Mouse (Mus musculus) limb, embryonic 14.5 days (tissue): Measurements from ENCODE around the gene Acot3. TPM values are rescaled to one million over a fixed set of nuclear protein-coding genes. Genes with fewer than 3 reads are reported as not detected.
"Not testable (repeated sequence)": the region's sequence is repeated elsewhere in the genome, so short reads cannot be mapped to it uniquely, and the experiment has no call there.

Experiments
- ATAC-seq: fragments of 200-750 bp; cut with Nextera tagmentation; 2 replicates; pipeline ENCODE4 v1.8.0; 2017; ENCODE audit warnings: low read depth, moderate number of reproducible peaks, moderate TSS enrichment; ENCODE audit not compliant: low FRiP score
- DNase-seq: peaks from one replicate; pipeline ENCODE4 v3.0.0-alpha.2; 2015; ENCODE audit warnings: low spot score
- H3K27ac ChIP-seq: fragments of 300-500 bp; sonication (generic); replicated peaks from 2 replicates; pipeline ENCODE4 v1.5.1; 2014; ENCODE audit warnings: low read depth, mild to moderate bottlenecking, low read length, moderate library complexity, mixed read lengths
- H3K27me3 ChIP-seq: fragments of 300-500 bp; sonication (generic); 2 replicates; pipeline ENCODE4 v1.6.1; 2014; ENCODE audit warnings: low read length, mixed read lengths; ENCODE audit not compliant: control insufficient read depth, insufficient read depth
- H3K36me3 ChIP-seq: fragments of 300-500 bp; sonication (generic); 2 replicates; pipeline ENCODE4 v1.6.1; 2014; ENCODE audit warnings: mild to moderate bottlenecking, low read length, moderate library complexity, mixed read lengths; ENCODE audit not compliant: control insufficient read depth, insufficient read depth
- H3K4me1 ChIP-seq: fragments of 300-500 bp; sonication (generic); 2 replicates; pipeline ENCODE4 v1.6.1; 2014; ENCODE audit warnings: antibody characterized with exemption, low read length, mixed read lengths; ENCODE audit not compliant: control insufficient read depth, insufficient read depth
- H3K4me2 ChIP-seq: fragments of 300-500 bp; sonication (generic); replicated peaks from 2 replicates; pipeline ENCODE4 v1.6.1; 2014; ENCODE audit warnings: low read depth, mild to moderate bottlenecking, low read length, moderate library complexity; ENCODE audit not compliant: severe bottlenecking
- H3K4me3 ChIP-seq: fragments of 300-500 bp; sonication (generic); replicated peaks from 2 replicates; pipeline ENCODE4 v1.5.1; 2014; ENCODE audit warnings: low read length
- H3K9ac ChIP-seq: fragments of 300-500 bp; sonication (generic); 2 replicates; pipeline ENCODE4 v1.6.1; 2014; ENCODE audit warnings: mild to moderate bottlenecking, low read depth, low read length, moderate library complexity; ENCODE audit not compliant: severe bottlenecking
- H3K9me3 ChIP-seq: fragments of 300-500 bp; sonication (generic); 2 replicates; pipeline ENCODE4 v1.6.1; 2016; ENCODE audit warnings: low read length; ENCODE audit not compliant: control insufficient read depth
- POLR2A ChIP-seq: fragments of 200-500 bp; IDR thresholded peaks from 2 replicates; pipeline ENCODE4 v1.8.0; 2012; ENCODE audit warnings: inconsistent platforms, mild to moderate bottlenecking, moderate library complexity, borderline replicate concordance; ENCODE audit not compliant: insufficient read depth, insufficient read length; ENCODE audit errors: extremely low read depth
- WGBS: fragments of 180-500 bp; shearing (Covaris S2); extraction: QIAGEN DNeasy Blood & Tissue Kit; methylation state at CpG from one replicate; pipeline ENCODE4 v1.1.7; 2014; 5-methylcytosine and 5-hydroxymethylcytosine counted together
- polyA plus RNA-seq, 2 experiments: library from polyadenylated mRNA; depleted of rRNA in 1 of 2; stranded (reverse) in 1 of 2; unstranded in 1 of 2; fragments of >200 nt; fragmentation: Nextera tagmentation in 1 of 2; extraction: Ambion mirVana in 1 of 2; gene quantifications; 2 replicates each; pipeline versions ENCODE4 v1.2.1 to v1.2.3; 2012 to 2014

Gene Acot3
- polyA plus RNA-seq (2012; rRNA removed) (0.01 and 0.04 TPM in 2 replicates), polyA plus RNA-seq (2014; fragmentation: Nextera tagmentation; extraction: Ambion mirVana) (not detected in 2 replicates)

- Histone ChIP-seq H3K4me3 (no peak within 1 kb of the TSS), H3K36me3 (no peaks in the 10 kb centered on the region), H3K27ac (no peak within 1 kb of the TSS), H3K9ac (no peak within 1 kb of the TSS), H3K27me3 (no peaks in the 10 kb centered on the region), H3K4me1 (peaks cover 5% of the 10 kb centered on the region; the same call in 1 of the 2 replicates), H3K4me2 (no peak within 1 kb of the TSS), H3K9me3 (0 out of 2 replicates have a peak, but pooled peaks cover 5% of the 10 kb centered on the region)
- ATAC-seq (no peak), DNase-seq (no peak)
- WGBS, result 75% methylated on average over 5 of the region's 5 CpGs
- TF ChIP-seq POLR2A, result no peak
Observed at GRCm38 (mm10) chr12:84051937-84052474, at the start of gene Acot3. Gene Acot3 (plus strand): TSS chr12:84052144.

GRCm38 (mm10) chr12:84003866-84004265, 48.1 kb upstream of the Acot3 start:
- Histone ChIP-seq H3K4me3 (no peak overlapping the region), H3K4me2 (no peak overlapping the region), H3K9me3 (peaks cover 9% of the 10 kb centered on the region), H3K9ac (no peak overlapping the region), H3K36me3 (no peaks in the 10 kb centered on the region), H3K27me3 (no peaks in the 10 kb centered on the region), H3K27ac (no peak overlapping the region), H3K4me1 (0 out of 2 replicates have a peak, but pooled peaks cover 4% of the 10 kb centered on the region)
- no peak for ATAC-seq
- no peak for TF ChIP-seq POLR2A
- 89% methylated on average over 1 of the region's 1 CpGs for WGBS
- no peak for DNase-seq

- no peak for TF ChIP-seq POLR2A
- H3K27me3 ChIP-seq, result no peaks in the 10 kb centered on the region
- no peak for DNase-seq
- no peaks in the 10 kb centered on the region for H3K9me3 ChIP-seq
- no peak for ATAC-seq
- no peaks in the 10 kb centered on the region for H3K36me3 ChIP-seq
- no peak overlapping the region for H3K4me3 ChIP-seq
- WGBS, result 93% methylated on average over 10 of the region's 12 CpGs
- no peak overlapping the region for H3K4me2 ChIP-seq
- no peak overlapping the region for H3K9ac ChIP-seq
- H3K4me1 ChIP-seq, result 0 out of 2 replicates have a peak, but pooled peaks cover 7% of the 10 kb centered on the region
- no peak overlapping the region for H3K27ac ChIP-seq
Observed at GRCm38 (mm10) chr12:84008251-84008650, 43.7 kb upstream of the Acot3 start.

- H3K27ac ChIP-seq, result peak overlapping the region; percentile 61
- peak overlapping the region; percentile 47 for H3K4me3 ChIP-seq
- no peak for DNase-seq
- no peaks in the 10 kb centered on the region for H3K27me3 ChIP-seq
- peak overlapping the region; percentile 66 for H3K9ac ChIP-seq
- no peak for ATAC-seq
- H3K4me2 ChIP-seq, result peak overlapping the region; percentile 50
- no peaks in the 10 kb centered on the region for H3K36me3 ChIP-seq
- H3K4me1 ChIP-seq, result 0 out of 2 replicates have a peak, but pooled peaks cover 7% of the 10 kb centered on the region
- H3K9me3 ChIP-seq, result no peaks in the 10 kb centered on the region
- WGBS, result 72% methylated on average over 8 of the region's 8 CpGs
- TF ChIP-seq POLR2A, result no peak
Observed at GRCm38 (mm10) chr12:84008729-84009128, 43.2 kb upstream of the Acot3 start.

- Histone ChIP-seq H3K4me3 (peak within 1 kb of the TSS; percentile 47), H3K4me2 (peak within 1 kb of the TSS; percentile 50), H3K9ac (peak within 1 kb of the TSS; percentile 66), H3K27ac (peak within 1 kb of the TSS; percentile 61)
- H3K4me1 ChIP-seq, H3K36me3 ChIP-seq, H3K27me3 ChIP-seq, H3K9me3 ChIP-seq: not testable (repeated sequence)
- ATAC-seq, result peak; percentile 95
- DNase-seq, result peak; percentile 87
- WGBS, result 2% methylated on average over 50 of the region's 70 CpGs
- peak; percentile 49; the same call in 1 of the 2 replicates for TF ChIP-seq POLR2A
Observed at GRCm38 (mm10) chr12:84009171-84009965, 42.6 kb upstream of the Acot3 start, which contains the start of gene Acot1. Gene Acot1 (plus strand): TSS chr12:84009490.
